Mouse (Mus musculus) natural killer cell, adult 2 months (primary cell): ENCODE data around the gene Txk.

Experiments used
- DNase-seq, 2 experiments: peaks; one replicate each; pipeline ENCODE4 v3.0.0; 2022; ENCODE audit warnings: low spot score in 2 of 2

Gene Txk

GRCm38 (mm10) chr5:72751056-72751758 lies 1.4 kb downstream of the Txk start:
- DNase-seq, result no peak

- DNase-seq, result no peak
These were observed 2.4 kb downstream of the Txk start for GRCm38 (mm10) chr5:72750226-72750625.

- DNase-seq, result peak; percentile 57 to 74
These were observed 3.8 kb downstream of the Txk start for GRCm38 (mm10) chr5:72748659-72749265.

GRCm38 (mm10) chr5:72747384-72747783 lies 5.2 kb downstream of the Txk start:
- no peak for DNase-seq

GRCm38 (mm10) chr5:72746461-72746860 lies 6.1 kb downstream of the Txk start:
- no peak for DNase-seq

DNA sequence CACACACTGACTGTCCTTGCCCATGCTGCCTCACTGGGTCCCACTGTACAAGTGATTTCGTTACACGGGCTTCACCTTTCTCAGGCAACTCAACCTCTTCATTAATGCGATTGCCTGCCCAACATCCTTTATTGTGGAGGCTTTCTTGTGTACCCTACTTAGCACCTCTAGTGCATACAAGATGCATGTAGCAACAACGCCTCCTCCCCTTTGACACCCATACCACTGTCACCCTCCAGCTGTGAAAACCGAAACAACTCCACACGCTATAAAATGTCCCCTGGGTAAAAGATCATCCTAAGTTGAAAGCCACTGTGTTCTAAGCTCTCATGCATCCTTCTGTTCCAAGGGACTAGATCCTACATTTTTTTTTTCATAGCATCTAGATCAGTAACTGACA lies 9.5 kb downstream of the Txk start:
- peak; percentile 55 to 76 for DNase-seq

DNA sequence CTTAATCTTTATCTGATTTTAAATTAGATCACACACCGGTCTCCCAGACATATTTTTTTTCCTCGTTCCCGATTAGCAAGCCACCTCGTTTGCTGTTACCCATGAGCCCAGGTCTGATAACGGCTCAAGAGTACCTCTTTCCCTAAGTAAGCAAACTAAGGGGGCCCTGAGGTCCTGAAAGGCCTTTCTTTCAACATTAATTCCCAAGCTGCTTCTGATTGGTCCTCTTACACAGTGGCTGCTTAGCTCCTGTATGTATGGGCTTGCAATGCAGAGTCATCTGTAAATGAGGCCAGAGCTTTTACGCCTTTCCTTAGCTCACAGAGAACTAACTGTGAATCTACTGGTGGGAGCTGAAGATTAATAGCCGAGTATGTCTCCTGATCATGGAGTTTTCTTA lies 15.7 kb downstream of the Txk start:
- no peak for DNase-seq

DNA sequence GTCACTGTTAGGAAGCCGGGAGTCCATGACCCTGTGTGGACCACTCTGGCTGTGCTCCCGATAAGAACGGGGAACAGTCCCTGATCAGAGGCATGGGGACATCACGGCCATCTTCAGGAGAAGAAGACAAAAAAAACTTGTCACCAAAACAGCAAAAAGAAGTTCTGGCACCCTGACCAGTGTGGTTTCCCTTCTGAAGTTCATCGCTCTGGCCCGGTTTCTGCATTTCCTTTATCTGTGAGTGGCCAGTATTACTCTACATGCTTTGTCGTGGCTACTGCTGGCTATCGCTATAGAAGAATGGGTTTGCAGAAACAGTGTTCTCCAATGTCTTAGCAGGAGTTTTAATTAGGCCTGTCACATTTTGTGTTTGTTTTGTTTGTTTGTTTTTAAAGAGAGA lies 16.1 kb downstream of the Txk start:
- DNase-seq, result peak; percentile 50 to 71

DNA sequence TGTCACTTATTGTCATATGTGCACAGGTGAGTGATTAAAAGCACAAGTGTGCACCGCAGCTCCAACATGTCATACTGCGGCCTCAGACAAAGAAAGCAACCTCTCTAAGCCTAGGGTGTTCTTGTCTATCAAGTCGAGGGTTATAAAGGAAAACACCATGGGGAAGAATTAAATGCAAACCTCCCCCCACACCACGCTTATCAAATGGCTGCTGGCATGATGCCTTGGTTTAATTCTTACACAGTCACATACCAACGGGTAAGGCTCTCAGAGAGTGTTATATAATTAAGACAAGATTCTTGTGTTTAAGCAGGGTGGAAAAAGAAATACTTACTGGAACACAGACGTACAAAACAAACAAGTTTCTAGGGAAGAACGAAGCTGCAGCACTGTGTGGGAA lies 16.8 kb downstream of the Txk start:
- DNase-seq, result no peak

DNA sequence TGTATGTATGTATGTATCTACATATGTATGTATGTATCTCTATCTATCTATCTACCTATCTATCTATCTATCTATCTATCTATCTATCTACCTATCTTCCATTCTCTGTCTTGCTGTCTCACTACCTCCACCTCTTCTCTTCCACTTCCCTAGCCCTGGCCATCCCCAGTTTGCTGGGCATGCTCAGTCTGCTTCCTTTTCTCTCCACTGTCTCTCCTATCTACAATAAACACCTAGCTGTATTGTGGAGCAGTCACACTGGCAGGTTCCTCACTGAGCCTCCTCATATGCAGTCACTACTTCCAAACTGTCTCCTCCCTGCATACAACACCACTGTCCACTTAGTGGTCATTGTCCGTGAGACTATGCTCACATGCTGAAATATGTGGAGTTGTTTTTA lies 19.7 kb downstream of the Txk start:
- no peak for DNase-seq

DNA sequence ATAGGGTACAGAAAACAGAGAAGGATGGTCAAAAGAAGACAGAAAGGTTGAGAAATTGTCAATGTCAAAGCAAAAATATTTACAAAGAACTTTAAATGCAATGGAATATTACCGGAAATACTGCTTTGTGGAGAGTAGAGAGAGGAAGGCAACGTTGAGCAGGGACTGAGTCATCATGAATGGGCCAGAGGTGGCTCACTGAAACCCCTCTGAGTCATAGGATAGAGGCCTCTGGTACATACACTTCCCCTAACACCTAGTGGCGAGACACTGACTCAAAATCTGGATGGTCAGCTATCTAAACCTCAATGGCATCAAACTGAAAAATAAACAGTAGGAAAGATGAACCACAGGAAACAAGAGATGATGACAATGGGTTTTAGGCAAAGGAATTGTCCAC lies 27.2 kb downstream of the Txk start:
- DNase-seq, result peak in 1 of 2 experiments; percentile 39

DNA sequence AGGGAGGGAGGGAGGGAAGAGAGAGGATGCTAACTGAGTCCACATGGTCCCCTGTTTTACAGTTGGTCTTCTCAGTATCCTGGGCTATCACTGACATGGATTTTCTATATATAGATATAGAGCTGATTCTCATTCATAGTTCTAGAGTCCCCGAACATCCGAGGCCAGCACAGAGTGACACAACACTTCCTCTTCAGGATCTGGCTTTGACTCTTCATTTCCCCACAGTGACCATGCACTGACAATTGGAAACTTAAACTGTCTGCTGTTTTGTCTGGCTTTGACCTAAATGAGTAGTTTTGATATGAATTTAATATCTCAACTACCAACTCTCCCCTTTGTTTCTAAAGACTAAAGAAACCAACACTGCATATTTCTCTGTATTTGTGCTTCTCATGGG lies 29.1 kb downstream of the Txk start:
- DNase-seq, result no peak

DNA sequence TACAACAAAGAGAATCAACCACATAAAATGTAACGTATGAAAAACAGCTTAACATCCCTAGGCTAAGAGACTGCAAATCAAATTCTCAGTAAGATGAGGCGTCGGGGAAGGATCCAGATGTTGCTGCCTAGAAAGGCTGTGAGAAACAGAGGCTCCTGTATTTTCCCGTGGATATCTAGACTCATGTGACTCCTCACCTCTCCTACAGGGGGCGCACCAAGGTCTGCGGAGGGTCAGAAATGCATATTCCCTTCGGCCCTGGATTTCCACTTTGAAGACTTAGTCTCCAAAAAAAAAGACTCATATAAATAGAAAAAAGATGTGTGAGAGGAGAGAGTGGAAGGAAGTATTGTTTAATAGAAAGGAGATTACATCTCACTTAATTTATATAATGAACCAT lies 32.0 kb downstream of the Txk start:
- no peak for DNase-seq

- peak; percentile 58 to 66 for DNase-seq
These were observed 41.9 kb downstream of the Txk start for GRCm38 (mm10) chr5:72710572-72711278.

- DNase-seq, result no peak
These were observed 42.6 kb downstream of the Txk start for GRCm38 (mm10) chr5:72709976-72710375.

DNA sequence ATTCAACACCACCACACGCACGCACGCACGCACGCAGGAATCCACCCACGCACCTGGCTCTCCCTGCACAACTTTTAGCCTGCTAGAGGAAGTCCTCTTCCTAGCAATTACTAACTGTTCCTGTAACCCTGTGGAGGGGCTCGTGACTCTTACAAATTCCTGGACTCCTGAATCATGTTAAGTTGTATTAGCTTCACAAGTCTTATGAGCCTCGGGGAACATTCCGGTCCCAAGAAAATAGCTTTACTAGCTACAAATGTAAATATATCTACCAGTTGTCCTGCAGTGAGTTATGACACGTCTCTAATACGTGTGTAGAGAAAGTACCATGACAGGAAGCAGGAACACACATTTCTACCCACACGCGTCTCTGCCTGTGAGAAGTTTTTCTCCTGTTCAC lies 43.1 kb downstream of the Txk start:
- DNase-seq, result no peak

DNA sequence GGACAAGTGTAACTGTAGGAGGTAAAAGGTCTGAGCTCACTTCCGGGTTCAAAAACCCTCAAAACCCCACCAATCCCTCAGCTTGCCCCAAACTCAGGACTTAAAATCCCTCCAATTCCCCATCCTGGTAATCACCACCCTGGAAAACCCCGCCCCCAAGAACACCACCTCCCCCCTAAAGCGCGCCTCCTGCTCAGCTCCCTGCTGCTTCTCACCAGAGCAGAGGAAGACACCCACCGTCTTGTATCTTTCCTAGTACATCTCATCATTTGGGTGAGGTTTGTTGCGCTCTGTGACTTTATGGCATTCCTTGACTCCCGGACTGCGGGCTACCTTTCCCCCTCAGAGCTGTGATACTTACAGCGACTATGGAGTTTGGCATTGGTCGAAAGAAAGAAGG lies 45.9 kb downstream of the Txk start:
- DNase-seq, result no peak

DNA sequence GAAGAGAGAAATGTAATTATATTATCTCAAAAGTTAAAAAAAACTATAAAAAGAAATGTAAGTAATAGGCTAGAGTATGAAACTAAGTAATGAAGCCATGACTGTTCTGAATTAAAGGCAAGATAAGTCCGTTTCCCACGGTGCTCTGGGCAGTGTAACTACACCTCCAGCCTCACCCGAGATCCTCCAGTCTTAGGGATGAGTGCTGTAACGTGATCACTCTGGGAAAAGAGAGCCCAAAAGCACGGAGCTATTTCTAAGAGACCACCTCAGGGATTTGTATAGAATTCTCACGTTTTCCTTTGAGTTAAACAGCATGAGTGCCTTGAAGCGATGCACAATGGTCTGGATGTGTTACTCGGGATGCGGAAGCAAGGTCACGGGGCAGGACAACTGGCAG lies 46.5 kb downstream of the Txk start:
- DNase-seq, result no peak

DNA sequence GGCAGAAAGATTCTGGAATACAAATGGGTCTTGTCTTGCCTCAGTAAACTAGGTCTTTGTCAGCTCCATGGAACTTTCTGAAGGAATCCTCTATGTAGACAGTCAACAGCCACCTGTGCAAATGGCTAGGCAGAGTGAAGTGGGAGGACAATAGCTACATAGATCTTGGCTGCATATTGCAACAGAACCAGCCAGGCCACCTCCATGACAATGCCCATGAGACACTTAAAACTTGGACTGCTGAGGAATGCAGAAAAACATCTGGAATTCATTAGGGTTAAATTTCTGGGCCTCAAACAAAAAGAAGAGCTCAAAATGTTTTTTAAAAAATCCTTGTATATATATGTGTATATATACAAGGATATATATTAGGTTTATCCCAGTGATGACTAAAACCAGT lies 50.4 kb downstream of the Txk start:
- DNase-seq, result no peak

- no peak for DNase-seq
These were observed 53.1 kb downstream of the Txk start for GRCm38 (mm10) chr5:72699500-72699818.

DNA sequence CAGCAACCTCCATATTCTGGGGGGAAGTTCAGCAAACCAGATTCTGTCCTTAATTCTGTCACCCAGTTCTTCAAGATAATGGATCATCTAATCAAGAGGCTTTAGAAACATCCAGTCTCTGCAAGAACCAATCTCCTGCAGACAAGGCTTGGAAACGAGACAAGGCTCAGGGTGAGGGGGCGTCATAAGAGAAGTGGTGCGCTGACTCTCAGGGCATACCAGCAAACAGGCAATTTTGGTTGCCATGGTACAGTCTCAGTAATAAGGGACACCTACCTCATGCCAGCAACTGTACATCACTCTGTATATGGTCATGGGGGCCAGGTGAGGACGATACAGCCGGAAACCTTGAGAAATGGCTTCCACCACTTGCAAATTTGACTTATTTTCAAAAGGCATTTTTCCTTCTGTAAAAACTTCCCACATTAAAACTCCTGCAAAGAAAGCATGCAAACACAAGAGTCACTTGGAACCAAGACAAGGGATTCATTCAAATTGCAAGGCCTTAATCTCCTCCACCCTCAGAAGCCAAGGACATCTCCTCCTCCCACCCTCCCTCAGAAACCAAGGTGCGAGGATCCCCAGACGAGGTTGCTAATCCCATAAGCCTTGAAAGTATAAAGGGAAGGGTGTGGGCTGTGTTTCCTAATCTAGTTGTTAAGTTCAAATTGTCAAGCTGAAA lies 53.6 kb downstream of the Txk start:
- no peak for DNase-seq

GRCm38 (mm10) chr5:72698343-72698742 lies 54.2 kb downstream of the Txk start:
- DNase-seq, result no peak

- DNase-seq, result no peak
These were observed 56.1 kb downstream of the Txk start for GRCm38 (mm10) chr5:72696491-72696890.
